In genomic region chr10:117943702-117944307, GRCm38 (mm10) we compare ENCODE assay signal across 22 mouse cellular contexts.
DNase-seq lines count a peak whose midpoint lies in the region; TF ChIP-seq lines count a peak whose summit lies in the region.
"Had no signal": no experiment of that assay in that cellular context is flagged by ENCODE, and none has a peak within 500 bp of the region (broad histone marks: within the 10 kb centered on the region; RNA-seq: fewer than 3 reads in every experiment).

No protein-coding gene starts in this region.

- no peak for TF ChIP-seq POLR2A in thymus, adult 2 months (IDR thresholded peaks at IDR 0.05; ENCODE audit: control insufficient read depth, extremely low read depth, insufficient read depth, low read length, poor library complexity)
- no peak for TF ChIP-seq POLR2A in bone marrow, adult 2 months (IDR thresholded peaks at IDR 0.05; ENCODE audit: borderline replicate concordance, control insufficient read depth, low read depth, low read length)

- no peak overlapping the region for H3K27ac ChIP-seq in thymus, adult 2 months (ENCODE audit: control insufficient read depth, insufficient read depth, low read length)
- peak overlapping the region; percentile 26; the same call in 1 of the 2 replicates for H3K27ac ChIP-seq in bone marrow, adult 2 months (ENCODE audit: control insufficient read depth, insufficient read depth, low read depth, low read length, poor library complexity)
- H3K27ac ChIP-seq: hindbrain, embryonic 10.5 days; hindbrain, postnatal 0 days; liver, embryonic 14.5 days; midbrain, embryonic 15.5 days; stomach, embryonic 15.5 days had no signal

- H3K4me3 ChIP-seq in thymus, adult 2 months (ENCODE audit: control insufficient read depth, insufficient read depth, low read length) = no peak overlapping the region
- no peak overlapping the region for H3K4me3 ChIP-seq in bone marrow, adult 2 months (replicated peaks; ENCODE audit: control insufficient read depth, low read depth, low read length)
- H3K4me3 ChIP-seq in megakaryocyte, embryonic 14.5 days (replicated peaks) = peak overlapping the region; percentile 33
- H3K4me3 ChIP-seq: hindbrain, embryonic 10.5 days; midbrain, embryonic 15.5 days; stomach, embryonic 15.5 days had no signal

- peaks cover 4% of the 10 kb centered on the region; the same call in 1 of the 2 replicates for H3K9me3 ChIP-seq in megakaryocyte, embryonic 14.5 days
- H3K9me3 ChIP-seq: hindbrain, embryonic 10.5 days; midbrain, embryonic 15.5 days; stomach, embryonic 15.5 days had no signal

- H3K36me3 ChIP-seq in thymus, adult 2 months (ENCODE audit: control insufficient read depth, insufficient read depth, low read length) = no peaks in the 10 kb centered on the region
- peaks cover 33% of the 10 kb centered on the region for H3K36me3 ChIP-seq in megakaryocyte, embryonic 14.5 days (replicated peaks; ENCODE audit: low read length)
- H3K36me3 ChIP-seq: hindbrain, embryonic 10.5 days; midbrain, embryonic 15.5 days; stomach, embryonic 15.5 days had no signal

- peaks cover 15% of the 10 kb centered on the region for H3K4me1 ChIP-seq in thymus, adult 2 months (replicated peaks; ENCODE audit: control insufficient read depth, insufficient read depth, low read length)
- H3K4me1 ChIP-seq in bone marrow, adult 2 months (ENCODE audit: control insufficient read depth, insufficient read depth, low read length) = peaks cover 4% of the 10 kb centered on the region; the same call in 1 of the 2 replicates
- H3K4me1 ChIP-seq in megakaryocyte, embryonic 14.5 days = peaks cover 90% of the 10 kb centered on the region
- H3K4me1 ChIP-seq: midbrain, embryonic 15.5 days; stomach, embryonic 15.5 days had no signal

- H3K27me3 ChIP-seq in thymus, adult 2 months (ENCODE audit: control insufficient read depth, insufficient read depth, low read length) = no peaks in the 10 kb centered on the region
- no peaks in the 10 kb centered on the region for H3K27me3 ChIP-seq in megakaryocyte, embryonic 14.5 days (replicated peaks)
- H3K27me3 ChIP-seq: midbrain, embryonic 15.5 days; Patski; stomach, embryonic 15.5 days had no signal

- 67% methylated on average over 6 of the region's 6 CpGs for WGBS in thymus, adult 2 months
- 59% methylated on average over 6 of the region's 6 CpGs for WGBS in bone marrow, adult 2 months

- DNase-seq in thymus, postnatal 0 days (ENCODE audit: low spot score) = peak; percentile 14
- no peak for DNase-seq in thymus, adult 2 months
- DNase-seq in right cerebral cortex, postnatal 14 days = no peak
- no peak for DNase-seq in MN1 (ENCODE audit: low spot score)
- no peak for DNase-seq in spleen, postnatal 4 days (ENCODE audit: low spot score in 2 of 2)
- no peak for DNase-seq in embryo, embryonic 9.5 days (ENCODE audit: extremely low spot score)
- DNase-seq: adrenal gland, adult 8-10 months; cerebellum, adult 2 months; cerebellum, postnatal 36 days; embryo, embryonic 11 days; gastrocnemius, postnatal 10 days; kidney, postnatal 4 days; lung, embryonic 14.5 days; thymus, postnatal 4 days had no signal

- no peak for TF ChIP-seq CTCF in thymus, adult 2 months (IDR thresholded peaks at IDR 0.05; ENCODE audit: borderline replicate concordance, control insufficient read depth, extremely low read depth, insufficient read depth, low read length, poor library complexity)
- no peak for TF ChIP-seq CTCF in bone marrow, adult 2 months (IDR thresholded peaks at IDR 0.05; ENCODE audit: control insufficient read depth, insufficient read depth, low read length)
